Mouse (Mus musculus): Measurements from ENCODE around the gene Lnpk. TPM values are rescaled to one million over a fixed set of nuclear protein-coding genes. Genes with fewer than 3 reads are reported as not detected.

Gene Lnpk
- polyA plus RNA-seq, 1 experiment from 2014 or later = 24.9 TPM

DNA sequence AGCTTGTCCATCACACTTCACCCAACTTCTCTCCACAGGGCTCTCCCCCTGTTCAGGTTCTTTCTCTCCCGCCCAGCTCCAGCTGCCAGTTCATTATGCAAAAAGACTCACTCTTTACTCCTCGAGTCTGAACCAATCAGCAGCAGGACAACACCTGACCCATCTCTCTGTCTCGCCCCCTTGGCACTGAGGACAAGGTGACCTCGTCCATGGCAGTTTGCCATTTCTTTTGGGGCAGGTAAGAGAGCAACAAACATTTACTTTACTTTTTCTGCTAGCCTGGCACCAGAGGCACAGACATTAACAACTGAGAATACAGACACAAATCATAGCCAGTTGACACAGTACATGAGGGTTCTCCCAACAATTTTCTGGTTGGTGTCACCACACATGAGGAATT is 8.8 kb downstream of the Lnpk start:
- 67% methylated on average over 4 of the region's 4 CpGs for WGBS (ENCODE audit: insufficient replicate concordance)
- Histone ChIP-seq H3K9ac (no peak overlapping the region), H3K4me1 (no peaks in the 10 kb centered on the region), H3K9me3 (replicated peaks) (no peaks in the 10 kb centered on the region), H3K4me2 (no peak overlapping the region), H3K4me3 (no peak overlapping the region), H3K36me3 (peaks cover 25% of the 10 kb centered on the region), H3K27me3 (replicated peaks) (no peaks in the 10 kb centered on the region), H3K27ac (no peak overlapping the region)
- ATAC-seq = no peak

DNA sequence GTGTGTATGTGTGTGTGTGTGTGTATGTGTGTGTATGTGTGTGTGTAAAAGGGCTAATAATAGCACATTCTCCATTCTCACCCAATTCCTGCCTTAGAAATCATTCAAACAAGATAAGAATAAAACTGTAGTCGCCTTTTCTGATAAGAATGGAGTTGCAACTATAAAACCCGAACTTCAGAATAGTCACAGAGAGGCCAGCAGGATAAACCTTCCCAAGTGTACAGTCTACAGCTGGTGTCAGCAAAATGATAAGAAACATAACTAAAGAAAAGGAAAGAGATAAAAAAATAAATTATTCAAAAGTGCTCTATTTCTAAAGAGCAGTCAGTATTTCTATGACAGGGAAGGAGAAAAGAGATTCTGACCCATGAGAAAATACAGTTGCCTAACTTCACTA is 19.4 kb downstream of the Lnpk start:
- Histone ChIP-seq H3K9ac (no peak overlapping the region), H3K27ac (no peak overlapping the region), H3K4me3 (no peak overlapping the region), H3K27me3 (replicated peaks) (no peaks in the 10 kb centered on the region), H3K9me3 (replicated peaks) (no peaks in the 10 kb centered on the region), H3K4me1 (no peaks in the 10 kb centered on the region; the same call in 1 of the 2 replicates), H3K4me2 (no peak overlapping the region), H3K36me3 (peaks cover 48% of the 10 kb centered on the region)
- ATAC-seq = no peak
- WGBS (ENCODE audit: insufficient replicate concordance) = 22% methylated on average over 2 of the region's 2 CpGs

DNA sequence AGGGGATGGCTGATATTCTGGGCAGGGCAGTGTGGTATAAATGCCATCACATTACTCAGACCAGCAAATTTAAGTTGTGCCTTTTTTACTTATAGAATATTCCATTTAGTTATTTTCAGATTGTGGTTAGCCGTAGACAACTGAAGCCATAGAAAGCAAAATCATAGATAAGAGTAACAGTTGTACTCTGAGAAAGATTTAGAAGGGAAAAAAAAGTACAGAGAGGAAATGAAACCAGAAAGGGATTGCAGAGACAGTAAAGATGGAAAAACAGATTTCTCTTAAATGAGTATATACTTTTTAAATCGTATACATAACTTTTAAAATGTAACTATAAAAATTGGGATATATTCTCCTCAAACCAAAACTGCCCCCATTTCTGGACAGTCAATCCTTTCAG is 20.1 kb downstream of the Lnpk start:
- H3K9ac ChIP-seq = no peak overlapping the region

DNA sequence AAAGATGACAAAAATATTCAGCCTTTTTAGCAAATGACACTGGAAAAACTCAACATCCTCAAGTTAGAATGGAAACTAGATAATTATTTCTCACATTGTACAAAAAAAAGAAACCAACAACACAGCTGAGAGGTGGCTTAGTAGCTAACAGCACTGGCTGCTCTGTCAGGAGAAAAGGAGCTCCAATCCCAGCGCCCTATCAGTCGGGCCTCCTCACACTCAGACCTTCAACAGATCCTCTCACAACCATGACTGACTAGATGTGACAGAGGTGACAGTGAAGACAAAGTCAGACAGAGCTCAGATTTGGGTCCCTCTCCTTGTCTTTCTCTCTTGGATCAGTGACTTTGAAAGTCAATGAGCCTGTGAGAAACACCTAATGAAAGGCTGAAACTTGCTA is 21.8 kb downstream of the Lnpk start:
- no peak overlapping the region for H3K4me3 ChIP-seq
- no peak overlapping the region for H3K27ac ChIP-seq
- H3K36me3 ChIP-seq = peaks cover 51% of the 10 kb centered on the region
- 70% methylated on average over 2 of the region's 2 CpGs for WGBS (ENCODE audit: insufficient replicate concordance)
- H3K9me3 ChIP-seq (replicated peaks) = no peaks in the 10 kb centered on the region
- no peaks in the 10 kb centered on the region; the same call in 1 of the 2 replicates for H3K4me1 ChIP-seq
- H3K9ac ChIP-seq = no peak overlapping the region
- ATAC-seq = no peak
- H3K27me3 ChIP-seq (replicated peaks) = no peaks in the 10 kb centered on the region
- H3K4me2 ChIP-seq = no peak overlapping the region

More for the DNA sequence above, 20.1 kb downstream of the Lnpk start:
- no peak for ATAC-seq
- WGBS (ENCODE audit: insufficient replicate concordance) = 72% methylated on average over 2 of the region's 2 CpGs
- Histone ChIP-seq H3K27me3 (replicated peaks) (no peaks in the 10 kb centered on the region), H3K27ac (no peak overlapping the region), H3K4me1 (no peaks in the 10 kb centered on the region; the same call in 1 of the 2 replicates), H3K4me2 (no peak overlapping the region), H3K9me3 (replicated peaks) (no peaks in the 10 kb centered on the region), H3K4me3 (no peak overlapping the region), H3K36me3 (peaks cover 46% of the 10 kb centered on the region)

DNA sequence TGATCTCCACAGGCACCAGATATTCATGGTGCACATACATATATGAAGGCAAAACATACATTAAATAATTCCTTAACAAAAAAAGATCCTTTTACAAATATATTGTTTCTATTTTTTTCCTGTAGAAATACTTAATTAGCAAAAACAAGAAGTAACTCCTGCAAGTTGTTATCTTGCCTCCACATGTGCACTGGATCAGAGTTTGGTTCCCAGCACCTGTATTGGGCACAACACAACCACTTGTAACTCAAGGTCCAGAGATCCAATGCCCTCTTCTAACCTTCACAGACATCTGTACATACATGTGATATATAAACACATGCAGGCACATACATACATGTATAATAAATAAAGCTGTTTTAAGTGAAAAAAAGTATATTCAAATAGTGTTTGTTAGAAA is 27.3 kb downstream of the Lnpk start:
- Histone ChIP-seq H3K4me2 (no peak overlapping the region), H3K9me3 (replicated peaks) (no peaks in the 10 kb centered on the region), H3K4me3 (no peak overlapping the region), H3K36me3 (peaks cover 29% of the 10 kb centered on the region), H3K27ac (no peak overlapping the region), H3K9ac (no peak overlapping the region), H3K27me3 (replicated peaks) (no peaks in the 10 kb centered on the region), H3K4me1 (no peaks in the 10 kb centered on the region)
- ATAC-seq = no peak

DNA sequence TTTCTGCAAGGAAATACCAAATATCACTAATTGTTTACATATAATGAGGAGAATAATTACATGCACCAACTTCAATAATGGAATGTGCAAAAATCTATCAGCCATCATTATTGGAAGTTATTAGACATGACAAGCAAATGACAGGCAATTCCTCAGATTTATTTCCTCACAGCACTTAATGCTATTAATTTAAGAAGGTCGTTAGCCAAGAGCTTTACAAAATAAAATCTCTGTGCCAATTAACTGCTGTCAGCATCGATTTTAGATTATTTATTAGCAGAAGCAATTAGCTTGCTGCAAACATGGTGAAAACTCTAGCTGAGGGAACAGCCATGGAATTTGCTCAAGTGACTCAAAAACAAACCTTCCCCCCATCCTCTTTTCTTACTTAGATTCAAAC is 30.9 kb downstream of the Lnpk start:
- WGBS (ENCODE audit: insufficient replicate concordance) = 78% methylated on average over 2 of the region's 2 CpGs
- Histone ChIP-seq H3K4me2 (no peak overlapping the region), H3K27me3 (replicated peaks) (no peaks in the 10 kb centered on the region), H3K4me1 (no peaks in the 10 kb centered on the region), H3K36me3 (peaks cover 21% of the 10 kb centered on the region), H3K4me3 (no peak overlapping the region), H3K9ac (no peak overlapping the region), H3K27ac (no peak overlapping the region), H3K9me3 (replicated peaks) (no peaks in the 10 kb centered on the region)
- ATAC-seq = no peak

DNA sequence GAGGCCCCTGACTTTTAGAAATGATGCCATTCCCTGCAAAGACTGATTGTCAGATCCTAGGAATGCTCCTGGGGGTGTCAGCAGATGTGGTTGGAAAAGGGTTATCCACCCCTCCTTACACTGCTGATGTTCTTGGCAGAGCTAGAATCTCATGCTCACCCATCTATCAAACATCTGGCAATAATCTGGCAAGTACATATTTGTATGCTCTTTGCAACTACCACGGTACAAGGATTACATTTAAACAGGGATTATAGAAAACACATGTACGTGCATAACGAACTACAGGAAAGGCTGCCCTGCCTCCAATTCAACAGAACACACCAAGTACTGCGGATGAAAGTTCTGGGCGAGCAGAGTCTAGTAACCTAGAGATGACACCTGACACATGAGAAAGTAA is 70.9 kb downstream of the Lnpk start:
- H3K9ac ChIP-seq = no peak overlapping the region
- H3K4me1 ChIP-seq = no peaks in the 10 kb centered on the region
- no peak overlapping the region for H3K27ac ChIP-seq
- H3K9me3 ChIP-seq (replicated peaks) = no peaks in the 10 kb centered on the region
- ATAC-seq = no peak
- WGBS (ENCODE audit: insufficient replicate concordance) = 85% methylated on average over 5 of the region's 5 CpGs
- no peak overlapping the region for H3K4me2 ChIP-seq
- H3K36me3 ChIP-seq = no peaks in the 10 kb centered on the region
- H3K4me3 ChIP-seq = no peak overlapping the region
- no peaks in the 10 kb centered on the region for H3K27me3 ChIP-seq (replicated peaks)

DNA sequence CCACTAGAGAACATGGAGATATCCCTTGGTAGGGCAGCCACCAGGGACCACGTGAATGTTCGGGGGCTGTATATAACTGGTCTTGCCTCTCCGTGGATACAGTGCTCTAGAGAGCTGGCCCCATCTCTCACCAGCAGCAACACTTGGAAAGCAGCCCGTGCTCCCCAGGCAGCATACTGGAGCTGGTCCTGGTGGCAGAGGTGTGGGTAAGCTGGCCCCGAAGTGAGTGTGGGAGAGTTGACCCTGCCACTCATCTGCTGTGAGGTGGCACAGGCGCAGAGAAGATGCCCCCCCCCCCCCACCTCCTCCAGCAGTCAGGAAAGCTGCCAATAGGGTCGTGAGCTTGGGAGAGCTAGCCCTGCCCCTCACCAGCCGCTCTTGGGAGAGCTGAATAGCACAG is 72.8 kb downstream of the Lnpk start:
- no peak for ATAC-seq
- no peaks in the 10 kb centered on the region for H3K36me3 ChIP-seq
- no peak overlapping the region for H3K4me2 ChIP-seq
- no peak overlapping the region for H3K9ac ChIP-seq
- H3K4me3 ChIP-seq = no peak overlapping the region
- H3K9me3 ChIP-seq (replicated peaks) = no peaks in the 10 kb centered on the region
- no peaks in the 10 kb centered on the region for H3K27me3 ChIP-seq (replicated peaks)
- H3K4me1 ChIP-seq = no peaks in the 10 kb centered on the region
- WGBS (ENCODE audit: insufficient replicate concordance) = 37% methylated on average over 8 of the region's 8 CpGs
- H3K27ac ChIP-seq = no peak overlapping the region

DNA sequence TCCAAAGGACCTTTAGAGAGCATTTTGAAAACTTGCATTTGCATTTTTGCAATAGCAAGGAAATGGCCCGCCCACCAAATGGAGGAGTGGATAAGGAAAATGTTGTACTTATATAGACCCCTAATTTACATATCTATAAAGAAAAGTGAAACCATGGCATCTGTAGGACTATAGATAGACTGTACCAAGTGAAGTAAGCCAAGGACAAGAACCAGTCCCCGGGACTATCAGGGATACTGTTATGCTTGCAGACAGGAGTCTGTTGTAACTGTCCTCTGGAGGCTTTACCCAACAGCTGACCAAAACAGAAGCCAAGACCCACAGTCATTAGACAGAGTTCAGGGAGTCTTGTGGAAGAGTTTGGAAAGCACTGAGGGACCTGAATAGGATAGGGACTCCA is 78.9 kb downstream of the Lnpk start:
- Histone ChIP-seq H3K4me1 (no peaks in the 10 kb centered on the region), H3K27ac (no peak overlapping the region), H3K9ac (no peak overlapping the region), H3K27me3 (replicated peaks) (no peaks in the 10 kb centered on the region), H3K4me3 (no peak overlapping the region), H3K9me3 (replicated peaks) (no peaks in the 10 kb centered on the region), H3K36me3 (no peaks in the 10 kb centered on the region), H3K4me2 (no peak overlapping the region)
- 72% methylated on average over 2 of the region's 2 CpGs for WGBS (ENCODE audit: insufficient replicate concordance)
- ATAC-seq = no peak

DNA sequence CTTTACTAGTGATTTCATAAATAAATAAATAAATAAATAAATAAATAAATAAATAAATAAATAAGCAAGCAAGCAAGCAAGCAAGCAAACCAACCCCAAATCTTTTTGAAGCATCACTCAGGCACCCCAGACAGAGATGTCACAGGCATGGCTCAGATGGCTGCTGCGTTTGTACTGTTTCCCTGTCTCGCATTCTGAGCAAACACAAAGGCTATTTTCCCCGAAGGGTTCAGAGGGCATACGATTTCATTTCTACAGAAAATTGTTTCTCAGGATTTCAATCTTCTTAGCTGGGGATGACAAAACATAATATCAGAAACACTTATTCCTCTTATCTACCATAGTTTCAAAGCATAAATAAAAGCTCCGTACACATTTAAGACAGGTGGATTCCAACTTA is 81.4 kb downstream of the Lnpk start:
- H3K27ac ChIP-seq = no peak overlapping the region
- no peak overlapping the region for H3K9ac ChIP-seq
- no peaks in the 10 kb centered on the region for H3K36me3 ChIP-seq
- no peak for ATAC-seq
- H3K4me1 ChIP-seq = no peaks in the 10 kb centered on the region
- no peaks in the 10 kb centered on the region for H3K9me3 ChIP-seq (replicated peaks)
- no peak overlapping the region for H3K4me3 ChIP-seq
- WGBS (ENCODE audit: insufficient replicate concordance) = 76% methylated on average over 5 of the region's 5 CpGs
- H3K27me3 ChIP-seq (replicated peaks) = no peaks in the 10 kb centered on the region
- H3K4me2 ChIP-seq = no peak overlapping the region

DNA sequence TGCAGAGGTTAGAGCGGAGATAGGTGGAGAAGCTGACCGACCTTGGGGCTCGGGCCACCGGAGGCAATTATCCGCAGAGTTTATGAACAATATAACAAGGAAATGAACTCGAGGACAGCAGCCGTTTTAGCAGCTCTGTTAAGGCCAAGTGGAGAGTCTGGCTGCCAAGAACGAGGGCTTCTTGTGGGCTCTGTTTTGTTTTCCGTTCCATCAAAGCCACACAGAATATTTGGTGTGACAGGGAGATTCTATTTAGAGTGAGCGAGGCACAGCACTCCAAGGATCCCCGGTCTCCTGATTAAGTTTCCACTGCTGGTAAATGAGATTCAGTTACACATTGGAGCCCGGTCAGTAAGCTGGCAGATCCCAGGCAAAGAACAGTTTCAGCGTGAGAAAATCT is 87.8 kb downstream of the Lnpk start:
- H3K27me3 ChIP-seq (replicated peaks) = no peaks in the 10 kb centered on the region
- no peak overlapping the region for H3K4me3 ChIP-seq
- no peak overlapping the region for H3K27ac ChIP-seq
- no peak for ATAC-seq
- no peaks in the 10 kb centered on the region for H3K36me3 ChIP-seq
- no peaks in the 10 kb centered on the region for H3K9me3 ChIP-seq (replicated peaks)
- no peak overlapping the region for H3K9ac ChIP-seq
- H3K4me2 ChIP-seq = no peak overlapping the region
- H3K4me1 ChIP-seq = no peaks in the 10 kb centered on the region
- WGBS (ENCODE audit: insufficient replicate concordance) = 71% methylated on average over 13 of the region's 13 CpGs

DNA sequence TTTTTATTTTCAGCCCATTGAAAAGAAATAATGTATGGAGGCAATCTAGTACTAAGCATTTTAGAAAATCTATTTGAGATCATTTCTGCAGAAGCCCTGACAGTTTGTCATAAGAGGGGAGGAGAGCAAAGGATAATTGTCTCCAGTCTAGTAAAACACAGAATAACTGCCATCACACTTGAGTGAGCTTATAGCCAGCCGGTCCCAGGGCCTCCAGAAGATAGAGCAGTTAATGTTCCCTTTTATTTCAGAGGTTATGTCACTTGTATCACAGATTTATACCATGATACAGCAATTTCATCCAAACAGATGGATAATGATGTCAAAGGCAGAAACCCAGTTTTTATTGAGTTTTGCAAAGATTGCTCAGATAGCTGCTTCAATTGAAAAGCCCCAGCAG is 89.0 kb downstream of the Lnpk start:
- 63% methylated on average over 1 of the region's 1 CpGs for WGBS (ENCODE audit: insufficient replicate concordance)
- no peak for ATAC-seq

DNA sequence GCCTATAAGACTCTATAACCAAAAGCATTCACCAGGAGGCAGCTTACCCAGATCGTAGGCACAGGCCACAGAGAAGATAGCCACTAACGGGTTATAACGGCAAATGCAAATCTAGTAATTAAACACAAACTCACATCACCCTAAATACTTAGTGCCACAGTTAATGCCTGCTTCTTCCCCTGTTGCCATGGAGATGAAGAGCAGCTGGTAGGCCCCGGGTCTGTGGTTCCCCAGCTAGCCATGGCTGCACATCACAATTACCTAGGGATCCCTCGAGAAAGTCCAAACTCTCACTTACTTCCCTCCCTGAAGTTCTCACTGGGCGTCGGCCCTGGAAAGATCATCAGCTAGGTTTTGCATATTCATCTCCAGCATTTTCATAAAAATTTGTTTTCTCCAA is 90.8 kb downstream of the Lnpk start:
- WGBS (ENCODE audit: insufficient replicate concordance) = 68% methylated on average over 7 of the region's 7 CpGs
- no peaks in the 10 kb centered on the region for H3K27me3 ChIP-seq (replicated peaks)
- ATAC-seq = no peak
- no peak overlapping the region for H3K4me3 ChIP-seq
- H3K27ac ChIP-seq = no peak overlapping the region
- no peaks in the 10 kb centered on the region for H3K9me3 ChIP-seq (replicated peaks)
- H3K4me1 ChIP-seq = no peaks in the 10 kb centered on the region
- H3K36me3 ChIP-seq = no peaks in the 10 kb centered on the region
- H3K4me2 ChIP-seq = no peak overlapping the region
- H3K9ac ChIP-seq = no peak overlapping the region

More for the DNA sequence above, 89.0 kb downstream of the Lnpk start:
- H3K27ac ChIP-seq = no peak overlapping the region
- H3K4me1 ChIP-seq = no peaks in the 10 kb centered on the region
- no peak overlapping the region for H3K4me2 ChIP-seq
- no peak overlapping the region for H3K9ac ChIP-seq
- no peaks in the 10 kb centered on the region for H3K9me3 ChIP-seq (replicated peaks)
- no peaks in the 10 kb centered on the region for H3K36me3 ChIP-seq
- H3K27me3 ChIP-seq (replicated peaks) = no peaks in the 10 kb centered on the region
- no peak overlapping the region for H3K4me3 ChIP-seq
